Mouse (Mus musculus): ENCODE results near the gene Loxl3. TPM values are rescaled to one million over a fixed set of nuclear protein-coding genes. Genes with fewer than 3 reads are reported as not detected.

Loxl3 gene
- polyA plus RNA-seq, 1 experiment from 2014 or later, result 6.8 TPM

- H3K4me3 ChIP-seq (ENCODE audit: low read depth, low read length), result peak within 1 kb of the TSS; percentile 97
- no peak for DNase-seq (ENCODE audit: low spot score, missing footprints)
- H3K9ac ChIP-seq (ENCODE audit: low read length), result peak within 1 kb of the TSS; percentile 93
- H3K4me1 ChIP-seq (ENCODE audit: control insufficient read depth, insufficient read depth, low read length), result peaks cover 21% of the 10 kb centered on the region
- peak; percentile 8; the same call in 1 of the 2 replicates for ATAC-seq (ENCODE audit: low FRiP score)
- peak within 1 kb of the TSS; percentile 80 for H3K27ac ChIP-seq (ENCODE audit: low read depth, low read length)
- WGBS, result under 1% methylated on average over 49 of the region's 50 CpGs
- peak within 1 kb of the TSS; percentile 97 for H3K4me2 ChIP-seq
- no peaks in the 10 kb centered on the region for H3K9me3 ChIP-seq (ENCODE audit: control insufficient read depth, low read length)
- no peaks in the 10 kb centered on the region for H3K27me3 ChIP-seq (ENCODE audit: control insufficient read depth, insufficient read depth, low read length)
- peaks cover 5% of the 10 kb centered on the region; the same call in 1 of the 2 replicates for H3K36me3 ChIP-seq (ENCODE audit: control insufficient read depth, insufficient read depth, low read length)
These were observed 21.0 kb downstream of the Loxl3 start, which contains the start of gene Htra2 for GRCm38 (mm10) chr6:83054871-83055431. Htra2 (minus strand) TSS chr6:83055273.

GRCm38 (mm10) chr6:83057790-83058189, 23.8 kb downstream of the Loxl3 start, which contains the start of gene Dqx1:
Dqx1 (plus strand) TSS chr6:83057844.
- Histone ChIP-seq H3K9ac (ENCODE audit: low read length) (no peak within 1 kb of the TSS), H3K36me3 (ENCODE audit: control insufficient read depth, insufficient read depth, low read length) (peaks cover 5% of the 10 kb centered on the region; the same call in 1 of the 2 replicates), H3K4me1 (ENCODE audit: control insufficient read depth, insufficient read depth, low read length) (peaks cover 16% of the 10 kb centered on the region), H3K27ac (ENCODE audit: low read depth, low read length) (no peak within 1 kb of the TSS), H3K4me3 (ENCODE audit: low read depth, low read length) (no peak within 1 kb of the TSS), H3K27me3 (ENCODE audit: control insufficient read depth, insufficient read depth, low read length) (0 out of 2 replicates have a peak, but pooled peaks cover 7% of the 10 kb centered on the region), H3K4me2 (no peak within 1 kb of the TSS), H3K9me3 (ENCODE audit: control insufficient read depth, low read length) (no peaks in the 10 kb centered on the region)
- no peak for DNase-seq (ENCODE audit: low spot score, missing footprints)
- WGBS, result 53% methylated on average over 3 of the region's 3 CpGs
- no peak for ATAC-seq (ENCODE audit: low FRiP score)

GRCm38 (mm10) chr6:83058725-83059124, 24.8 kb downstream of the Loxl3 start:
- 73% methylated on average over 2 of the region's 2 CpGs for WGBS
- H3K9me3 ChIP-seq (ENCODE audit: control insufficient read depth, low read length), result no peaks in the 10 kb centered on the region
- H3K27me3 ChIP-seq (ENCODE audit: control insufficient read depth, insufficient read depth, low read length), result peaks cover 14% of the 10 kb centered on the region
- no peak overlapping the region for H3K9ac ChIP-seq (ENCODE audit: low read length)
- H3K4me1 ChIP-seq (ENCODE audit: control insufficient read depth, insufficient read depth, low read length), result peaks cover 8% of the 10 kb centered on the region
- H3K36me3 ChIP-seq (ENCODE audit: control insufficient read depth, insufficient read depth, low read length), result peaks cover 5% of the 10 kb centered on the region; the same call in 1 of the 2 replicates
- no peak overlapping the region for H3K4me3 ChIP-seq (ENCODE audit: low read depth, low read length)
- ATAC-seq (ENCODE audit: low FRiP score) (no peak), DNase-seq (ENCODE audit: low spot score, missing footprints) (no peak)
- no peak overlapping the region for H3K4me2 ChIP-seq
- no peak overlapping the region for H3K27ac ChIP-seq (ENCODE audit: low read depth, low read length)

- Histone ChIP-seq H3K9me3 (ENCODE audit: control insufficient read depth, low read length) (no peaks in the 10 kb centered on the region), H3K4me3 (ENCODE audit: low read depth, low read length) (no peak overlapping the region), H3K9ac (ENCODE audit: low read length) (no peak overlapping the region), H3K27ac (ENCODE audit: low read depth, low read length) (no peak overlapping the region), H3K4me1 (ENCODE audit: control insufficient read depth, insufficient read depth, low read length) (peaks cover 10% of the 10 kb centered on the region; the same call in 1 of the 2 replicates), H3K4me2 (no peak overlapping the region), H3K36me3 (ENCODE audit: control insufficient read depth, insufficient read depth, low read length) (no peaks in the 10 kb centered on the region), H3K27me3 (ENCODE audit: control insufficient read depth, insufficient read depth, low read length) (peaks cover 84% of the 10 kb centered on the region)
- ATAC-seq (ENCODE audit: low FRiP score), result no peak
- WGBS, result 33% methylated on average over 8 of the region's 8 CpGs
- DNase-seq (ENCODE audit: low spot score, missing footprints), result no peak
These were observed 32.0 kb downstream of the Loxl3 start for GRCm38 (mm10) chr6:83065995-83066394.

DNA sequence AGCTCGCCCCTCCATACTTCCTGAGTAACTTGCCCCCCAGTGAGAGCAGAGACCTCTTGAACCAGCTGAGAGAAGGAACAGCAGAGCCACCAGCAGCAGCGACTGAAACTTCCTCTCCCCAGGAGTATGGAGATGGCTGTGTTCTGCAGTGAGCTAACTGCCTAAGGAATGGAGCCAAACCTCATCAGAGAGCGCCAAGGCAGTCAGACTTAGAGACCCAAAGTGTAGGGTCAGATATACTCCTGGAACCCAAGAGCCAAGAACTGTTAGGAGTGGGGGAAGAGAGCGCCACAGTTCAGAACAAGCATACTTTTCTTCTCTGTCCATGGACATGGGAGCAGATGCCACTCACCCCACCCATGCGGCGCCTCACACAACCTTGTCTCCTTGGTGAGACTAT, 32.5 kb downstream of the Loxl3 start:
- Histone ChIP-seq H3K27me3 (ENCODE audit: control insufficient read depth, insufficient read depth, low read length) (peaks cover 89% of the 10 kb centered on the region), H3K4me1 (ENCODE audit: control insufficient read depth, insufficient read depth, low read length) (peaks cover 14% of the 10 kb centered on the region), H3K4me3 (ENCODE audit: low read depth, low read length) (no peak overlapping the region), H3K9me3 (ENCODE audit: control insufficient read depth, low read length) (no peaks in the 10 kb centered on the region), H3K4me2 (no peak overlapping the region), H3K36me3 (ENCODE audit: control insufficient read depth, insufficient read depth, low read length) (no peaks in the 10 kb centered on the region), H3K9ac (ENCODE audit: low read length) (no peak overlapping the region), H3K27ac (ENCODE audit: low read depth, low read length) (no peak overlapping the region)
- DNase-seq (ENCODE audit: low spot score, missing footprints) (no peak), ATAC-seq (ENCODE audit: low FRiP score) (no peak)
- 21% methylated on average over 6 of the region's 6 CpGs for WGBS

DNA sequence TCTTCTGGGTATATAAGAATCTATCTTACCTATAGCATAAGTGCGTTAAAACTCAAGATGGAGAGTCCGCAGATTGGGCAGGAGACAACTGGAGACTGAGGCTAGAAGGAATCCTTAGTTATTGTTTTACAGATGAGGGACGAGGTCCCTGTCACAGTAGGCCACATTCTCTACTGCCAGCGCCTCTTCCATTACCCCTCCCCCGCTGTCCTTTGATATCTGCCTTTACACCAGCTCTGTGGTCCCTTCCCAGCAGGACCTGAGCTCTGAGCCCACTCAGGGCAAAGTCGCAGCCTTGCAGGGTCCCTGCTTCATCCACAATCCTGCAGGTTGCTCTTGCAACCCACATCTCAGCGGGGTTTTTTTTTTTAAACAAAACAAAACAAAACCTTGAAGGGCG, 34.2 kb downstream of the Loxl3 start:
- no peaks in the 10 kb centered on the region for H3K9me3 ChIP-seq (ENCODE audit: control insufficient read depth, low read length)
- peaks cover 15% of the 10 kb centered on the region for H3K4me1 ChIP-seq (ENCODE audit: control insufficient read depth, insufficient read depth, low read length)
- H3K4me3 ChIP-seq (ENCODE audit: low read depth, low read length), result no peak overlapping the region
- H3K4me2 ChIP-seq, result no peak overlapping the region
- H3K36me3 ChIP-seq (ENCODE audit: control insufficient read depth, insufficient read depth, low read length), result no peaks in the 10 kb centered on the region
- ATAC-seq (ENCODE audit: low FRiP score) (no peak), DNase-seq (ENCODE audit: low spot score, missing footprints) (no peak)
- H3K9ac ChIP-seq (ENCODE audit: low read length), result no peak overlapping the region
- no peak overlapping the region for H3K27ac ChIP-seq (ENCODE audit: low read depth, low read length)
- peaks cover 96% of the 10 kb centered on the region for H3K27me3 ChIP-seq (ENCODE audit: control insufficient read depth, insufficient read depth, low read length)
- WGBS, result 2% methylated on average over 8 of the region's 8 CpGs

- under 1% methylated on average over 81 of the region's 81 CpGs for WGBS
- peak; percentile 95 for DNase-seq (ENCODE audit: low spot score, missing footprints)
- Histone ChIP-seq H3K9me3 (ENCODE audit: control insufficient read depth, low read length) (no peaks in the 10 kb centered on the region), H3K27ac (ENCODE audit: low read depth, low read length) (no peak overlapping the region), H3K4me2 (peak overlapping the region; percentile 20; the same call in 1 of the 2 replicates), H3K36me3 (ENCODE audit: control insufficient read depth, insufficient read depth, low read length) (no peaks in the 10 kb centered on the region), H3K4me1 (ENCODE audit: control insufficient read depth, insufficient read depth, low read length) (peaks cover 15% of the 10 kb centered on the region), H3K9ac (ENCODE audit: low read length) (no peak overlapping the region), H3K27me3 (ENCODE audit: control insufficient read depth, insufficient read depth, low read length) (peaks cover 95% of the 10 kb centered on the region), H3K4me3 (ENCODE audit: low read depth, low read length) (peak overlapping the region; percentile 14; the same call in 1 of the 2 replicates)
- no peak for ATAC-seq (ENCODE audit: low FRiP score)
These were observed 34.9 kb downstream of the Loxl3 start for GRCm38 (mm10) chr6:83068706-83069487.

DNA sequence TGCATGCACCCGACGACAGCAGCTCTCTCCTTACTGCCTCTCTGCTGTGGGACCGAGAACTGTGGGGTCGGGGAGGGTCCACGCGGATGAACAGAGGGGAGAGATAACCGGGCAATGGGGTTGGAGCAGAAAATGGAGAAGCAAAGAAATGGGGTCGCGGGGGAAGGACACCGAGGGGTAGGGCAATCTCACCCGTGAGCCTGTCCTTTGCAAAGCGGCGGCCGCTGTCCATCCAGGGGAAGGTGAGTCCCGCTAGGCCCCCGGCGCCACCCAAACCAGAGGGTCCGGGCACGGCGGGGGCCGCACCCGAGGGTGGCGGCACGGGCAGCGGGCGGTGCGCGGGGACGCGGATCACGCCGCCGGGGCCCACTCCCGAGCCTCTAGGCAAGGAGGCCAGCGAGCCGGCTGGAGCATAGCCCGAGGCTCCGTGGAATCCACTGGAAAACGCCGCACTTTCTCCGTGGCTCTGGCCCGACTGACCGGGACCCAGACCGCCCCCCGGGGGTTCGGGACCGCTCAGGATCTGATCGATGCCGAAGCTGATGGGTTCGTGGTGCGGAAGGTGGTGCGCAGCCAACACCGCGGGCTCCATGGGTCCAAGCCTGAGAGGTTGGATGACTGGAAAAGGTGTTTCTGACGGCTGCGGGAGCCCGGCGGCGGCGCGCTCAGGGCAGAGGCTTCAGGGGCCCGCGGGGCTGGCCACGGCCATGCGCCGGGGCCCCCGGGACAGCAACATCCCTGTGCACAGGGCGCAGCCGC, 35.7 kb downstream of the Loxl3 start:
- DNase-seq (ENCODE audit: low spot score, missing footprints) (peak; percentile 94), ATAC-seq (ENCODE audit: low FRiP score) (peak; percentile 38; the same call in 1 of the 2 replicates)
- Histone ChIP-seq H3K4me1 (ENCODE audit: control insufficient read depth, insufficient read depth, low read length) (peaks cover 15% of the 10 kb centered on the region), H3K4me2 (peak overlapping the region; percentile 12; the same call in 1 of the 2 replicates), H3K27me3 (ENCODE audit: control insufficient read depth, insufficient read depth, low read length) (peaks cover 95% of the 10 kb centered on the region), H3K9me3 (ENCODE audit: control insufficient read depth, low read length) (no peaks in the 10 kb centered on the region), H3K4me3 (ENCODE audit: low read depth, low read length) (peak overlapping the region; percentile 16), H3K27ac (ENCODE audit: low read depth, low read length) (no peak overlapping the region), H3K9ac (ENCODE audit: low read length) (no peak overlapping the region), H3K36me3 (ENCODE audit: control insufficient read depth, insufficient read depth, low read length) (no peaks in the 10 kb centered on the region)
- 1% methylated on average over 61 of the region's 69 CpGs for WGBS

DNA sequence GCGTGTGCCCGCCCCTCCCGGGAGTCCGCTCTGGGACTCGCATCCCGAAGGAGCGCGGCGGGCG, 36.1 kb downstream of the Loxl3 start, which contains the start of gene Tlx2:
TSS of gene Tlx2 (minus strand) at position 47 of the 64 bp plus-strand sequence.
- peaks cover 93% of the 10 kb centered on the region for H3K27me3 ChIP-seq (ENCODE audit: control insufficient read depth, insufficient read depth, low read length)
- H3K27ac ChIP-seq (ENCODE audit: low read depth, low read length), result no peak within 1 kb of the TSS
- WGBS, result 3% methylated on average over 9 of the region's 10 CpGs
- H3K9ac ChIP-seq (ENCODE audit: low read length), result no peak within 1 kb of the TSS
- H3K4me1 ChIP-seq (ENCODE audit: control insufficient read depth, insufficient read depth, low read length), result peaks cover 15% of the 10 kb centered on the region
- ATAC-seq (ENCODE audit: low FRiP score) (no peak), DNase-seq (ENCODE audit: low spot score, missing footprints) (no peak)
- H3K36me3 ChIP-seq (ENCODE audit: control insufficient read depth, insufficient read depth, low read length), result no peaks in the 10 kb centered on the region
- peak within 1 kb of the TSS; percentile 12 for H3K4me2 ChIP-seq
- H3K4me3 ChIP-seq (ENCODE audit: low read depth, low read length), result peak within 1 kb of the TSS; percentile 16
- H3K9me3 ChIP-seq (ENCODE audit: control insufficient read depth, low read length), result no peaks in the 10 kb centered on the region
